Mouse (Mus musculus): ENCODE measurements at regions not wholly inside any gene's neighbourhood (a gene's known extent, or its start where the extent isn't known, plus 50 kb on each side); places are given as distances from the start of the nearest gene placed in this dataset.

DNA sequence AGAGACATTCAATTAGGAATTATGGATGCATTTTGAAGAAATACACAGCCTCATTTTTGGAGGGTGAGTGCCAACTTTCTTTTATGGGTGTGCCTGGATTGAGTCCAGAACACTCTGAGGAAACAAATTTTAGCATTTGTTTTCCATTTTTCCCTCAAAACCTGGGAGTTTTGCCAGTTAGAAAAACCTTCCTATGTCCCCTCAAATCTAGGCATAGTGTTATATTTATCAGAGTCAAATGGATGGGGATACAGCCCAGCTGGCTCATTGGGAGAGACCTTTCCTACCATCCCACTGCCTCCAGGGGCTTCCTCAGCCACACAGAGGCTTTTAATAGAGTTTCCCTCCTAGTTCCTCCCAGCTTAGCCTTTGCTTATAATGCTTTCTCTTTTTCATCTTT is 290.0 kb upstream of the N4bp1 start:
- Histone ChIP-seq H3K9ac (ENCODE audit: insufficient read depth, low read depth) (no peak overlapping the region), H3K4me2 (ENCODE audit: insufficient read depth, low read depth, poor library complexity, severe bottlenecking) (no peak overlapping the region), H3K79me2 (replicated peaks; ENCODE audit: control insufficient read depth, extremely low read depth, insufficient read depth, poor library complexity, severe bottlenecking) (no peaks in the 10 kb centered on the region), H3K36me3 (replicated peaks in 1 of 2; ENCODE audit: control insufficient read depth in 1 of 2, insufficient read depth in 1 of 2, low read length in 1 of 2) (no peaks in the 10 kb centered on the region), H3K27me3 (replicated peaks) (no peaks in the 10 kb centered on the region), H3K4me1 (ENCODE audit: control insufficient read depth in 1 of 2, insufficient read depth in 2 of 2) (no peaks in the 10 kb centered on the region), H3K27ac (ENCODE audit: insufficient read depth, low read depth) (no peak overlapping the region), H3K4me3 (replicated peaks in 1 of 3; ENCODE audit: low read depth in 2 of 3, low read length in 2 of 3, poor library complexity in 1 of 3) (no peak overlapping the region), H3K9me3 (replicated peaks; ENCODE audit: low read length) (no peaks in the 10 kb centered on the region)
- dilution Hi-C loops (cut with MboI; ENCODE audit: extremely low pct_ligation_motif_present, extremely low pct_unique_long_range_greater_than_20kb, low sequenced_read_pairs) (no loop called here), in situ Hi-C loops (cut with MboI; ENCODE audit: low pct_ligation_motif_present, low pct_unique_long_range_greater_than_20kb, low sequenced_read_pairs) (no loop called here)
- TF ChIP-seq TBP (conservative IDR thresholded peaks at IDR 0.05; ENCODE audit: low read depth, low read length) (no peak), JUN (IDR thresholded peaks at IDR 0.05; ENCODE audit: insufficient read depth, low read depth, low read length) (no peak), SMC3 (IDR thresholded peaks at IDR 0.05; ENCODE audit: low read depth, low read length) (no peak), POLR2AphosphoS2 (IDR thresholded peaks at IDR 0.05; ENCODE audit: low read depth, low read length) (no peak), MAZ (IDR thresholded peaks at IDR 0.05; ENCODE audit: low read depth, low read length) (no peak), POLR2A (IDR thresholded peaks at IDR 0.05; ENCODE audit: low read depth, low read length) (no peak), JUND (conservative IDR thresholded peaks at IDR 0.05; ENCODE audit: low read depth, low read length) (no peak), E2F4 (IDR thresholded peaks at IDR 0.05; ENCODE audit: insufficient replicate concordance, low read depth, low read length) (no peak), TCF12 (IDR thresholded peaks at IDR 0.05; ENCODE audit: low read depth, low read length) (no peak), MEF2A (IDR thresholded peaks at IDR 0.05; ENCODE audit: borderline replicate concordance, low read depth, low read length) (no peak), ZMIZ1 (IDR thresholded peaks at IDR 0.05; ENCODE audit: low read depth, low read length) (no peak), PAX5 (IDR thresholded peaks at IDR 0.05; ENCODE audit: low read length) (no peak), NRF1 (IDR thresholded peaks at IDR 0.05; ENCODE audit: low read depth, low read length) (no peak), USF1 (IDR thresholded peaks at IDR 0.05; ENCODE audit: low read depth, low read length) (no peak), ZKSCAN1 (IDR thresholded peaks at IDR 0.05; ENCODE audit: borderline replicate concordance, low read depth, low read length) (no peak), ELF1 (IDR thresholded peaks at IDR 0.05; ENCODE audit: low read depth, low read length) (no peak)
- DNase-seq (ENCODE audit: extremely low read depth): no peak

DNA sequence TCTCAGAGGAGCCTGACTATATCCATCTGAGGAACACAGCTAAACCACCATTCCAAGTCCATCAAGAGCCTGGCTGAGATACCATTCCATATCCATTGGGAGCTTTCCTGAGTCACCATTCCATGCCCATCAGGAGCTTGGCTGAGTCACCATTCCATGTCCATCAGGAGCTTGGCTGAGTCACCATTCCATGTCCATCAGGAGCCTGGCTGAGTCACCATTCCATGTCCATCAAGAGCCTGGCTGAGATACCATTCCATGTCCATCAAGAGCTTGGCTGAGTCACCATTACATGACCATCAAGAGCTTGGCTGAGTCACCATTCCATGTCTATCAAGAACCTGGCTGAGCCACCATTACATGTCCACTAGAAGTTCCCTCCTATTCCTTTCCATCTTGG is 288.7 kb upstream of the N4bp1 start:
- Histone ChIP-seq H3K4me2 (ENCODE audit: insufficient read depth, low read depth, poor library complexity, severe bottlenecking) (no peak overlapping the region), H3K27ac (ENCODE audit: insufficient read depth, low read depth) (no peak overlapping the region), H3K79me2 (replicated peaks; ENCODE audit: control insufficient read depth, extremely low read depth, insufficient read depth, poor library complexity, severe bottlenecking) (no peaks in the 10 kb centered on the region), H3K4me1 (ENCODE audit: control insufficient read depth in 1 of 2, insufficient read depth in 2 of 2) (no peaks in the 10 kb centered on the region), H3K36me3 (replicated peaks in 1 of 2; ENCODE audit: control insufficient read depth in 1 of 2, insufficient read depth in 1 of 2, low read length in 1 of 2) (no peaks in the 10 kb centered on the region), H3K9me3 (replicated peaks; ENCODE audit: low read length) (no peaks in the 10 kb centered on the region), H3K4me3 (replicated peaks in 1 of 3; ENCODE audit: low read depth in 2 of 3, low read length in 2 of 3, poor library complexity in 1 of 3) (no peak overlapping the region), H3K9ac (ENCODE audit: insufficient read depth, low read depth) (no peak overlapping the region), H3K27me3 (replicated peaks) (no peaks in the 10 kb centered on the region)
- in situ Hi-C loops (cut with MboI; ENCODE audit: low pct_ligation_motif_present, low pct_unique_long_range_greater_than_20kb, low sequenced_read_pairs) (no loop called here), dilution Hi-C loops (cut with MboI; ENCODE audit: extremely low pct_ligation_motif_present, extremely low pct_unique_long_range_greater_than_20kb, low sequenced_read_pairs) (no loop called here)
- TF ChIP-seq ZNF384 (IDR thresholded peaks at IDR 0.05; ENCODE audit: low read depth, low read length): no peak
- no peak for TF ChIP-seq USF2 (conservative IDR thresholded peaks at IDR 0.05; ENCODE audit: low read depth, low read length)
- no peak for DNase-seq (ENCODE audit: extremely low read depth)
